Mouse (Mus musculus) testis, adult 2 months (tissue): ENCODE measurements at regions not wholly inside any gene's neighbourhood (a gene's known extent, or its start where the extent isn't known, plus 50 kb on each side); places are given as distances from the start of the nearest gene placed in this dataset.

Source experiments
- CTCF ChIP-seq: fragments of 200-500 bp; IDR thresholded peaks from 2 replicates; pipeline ENCODE4 v1.5.1; 2012; ENCODE audit warnings: low read depth, mild to moderate bottlenecking, inconsistent platforms, low read length, moderate library complexity; ENCODE audit not compliant: control insufficient read depth, insufficient read depth, insufficient replicate concordance
- POLR2A ChIP-seq: fragments of 200-500 bp; IDR thresholded peaks from 2 replicates; pipeline ENCODE4 v1.6.1; 2012; ENCODE audit warnings: low read depth, mild to moderate bottlenecking, inconsistent platforms, low read length, moderate library complexity; ENCODE audit not compliant: control insufficient read depth

GRCm38 (mm10) chr3:133999965-134000364, 236.3 kb upstream of the Cxxc4 start:
- TF ChIP-seq CTCF (no peak), POLR2A (no peak)
